Mouse (Mus musculus) spleen, adult 2 months (tissue): ENCODE measurements around the gene Tmem51. TPM values are rescaled to one million over a fixed set of nuclear protein-coding genes. Genes with fewer than 3 reads are reported as not detected.
A peak's percentile ranks its signal among the peaks of the same experiment; 100 is the strongest.

Experiments used
- DNase-seq, 2 experiments: peaks; one replicate each; pipeline versions ENCODE4 v3.0.0 to v3.0.0-alpha.2; 2012 to 2021; ENCODE audit warnings: low spot score in 2 of 2, low read depth in 1 of 2
- H3K27ac ChIP-seq: fragments of 200-500 bp; 2 replicates; pipeline ENCODE4 v1.5.1; 2012; ENCODE audit warnings: low read length, inconsistent platforms; ENCODE audit not compliant: insufficient read depth
- H3K27me3 ChIP-seq: fragments of 200-500 bp; 2 replicates; pipeline ENCODE4 v1.6.1; 2012; ENCODE audit warnings: mild to moderate bottlenecking, moderate library complexity, low read length, inconsistent platforms; ENCODE audit not compliant: control insufficient read depth, insufficient read depth
- H3K36me3 ChIP-seq: fragments of 200-500 bp; 2 replicates; pipeline ENCODE4 v1.6.1; 2012; ENCODE audit warnings: mild to moderate bottlenecking, low read length, inconsistent platforms; ENCODE audit not compliant: control insufficient read depth, insufficient read depth
- H3K4me1 ChIP-seq: fragments of 200-500 bp; 2 replicates; pipeline ENCODE4 v1.6.1; 2011; ENCODE audit warnings: inconsistent platforms; ENCODE audit not compliant: control insufficient read depth, insufficient read depth, insufficient read length
- H3K4me3 ChIP-seq: fragments of 200-500 bp; 2 replicates; pipeline ENCODE4 v1.5.1; 2011; ENCODE audit warnings: mild to moderate bottlenecking, inconsistent platforms; ENCODE audit not compliant: insufficient read depth, insufficient read length; ENCODE audit errors: extremely low read depth
- CTCF ChIP-seq: fragments of 200-500 bp; IDR thresholded peaks from 2 replicates; pipeline ENCODE4 v1.5.1; 2011; ENCODE audit warnings: mild to moderate bottlenecking, inconsistent platforms; ENCODE audit not compliant: insufficient read depth, insufficient read length, insufficient replicate concordance; ENCODE audit errors: extremely low read depth
- POLR2A ChIP-seq: fragments of 200-500 bp; IDR thresholded peaks from 2 replicates; pipeline ENCODE4 v1.6.1; 2011; ENCODE audit warnings: low read depth, low read length, inconsistent platforms
- WGBS: fragments of 180-500 bp; shearing (Covaris S2); methylation state at CpG from one replicate; pipeline ENCODE4 v1.1.7; 2018; 5-methylcytosine and 5-hydroxymethylcytosine counted together
- polyA plus RNA-seq: library from polyadenylated mRNA; depleted of rRNA; stranded (reverse); fragments of >200 nt; gene quantifications from 2 replicates; pipeline ENCODE4 v1.2.3, GENCODE M21; 2012

Gene Tmem51
- polyA plus RNA-seq, 1 experiment, result 21.0 TPM

- Histone ChIP-seq H3K4me3 (no peak overlapping the region), H3K4me1 (no peaks in the 10 kb centered on the region), H3K27me3 (no peaks in the 10 kb centered on the region), H3K27ac (no peak overlapping the region), H3K36me3 (no peaks in the 10 kb centered on the region)
- WGBS, result 97% methylated on average over 2 of the region's 2 CpGs
- no peak for TF ChIP-seq CTCF
- no peak for TF ChIP-seq POLR2A
- DNase-seq, result no peak
These were observed 59.6 kb downstream of the Tmem51 start for GRCm38 (mm10) chr4:142024536-142024935.

- no peak overlapping the region for H3K4me3 ChIP-seq
- H3K27me3 ChIP-seq, result no peaks in the 10 kb centered on the region
- TF ChIP-seq CTCF, result no peak
- TF ChIP-seq POLR2A, result no peak
- H3K36me3 ChIP-seq, result no peaks in the 10 kb centered on the region
- H3K27ac ChIP-seq, result no peak overlapping the region
- no peak for DNase-seq
- 53% methylated on average over 4 of the region's 4 CpGs for WGBS
- no peaks in the 10 kb centered on the region for H3K4me1 ChIP-seq
These were observed 60.9 kb downstream of the Tmem51 start for GRCm38 (mm10) chr4:142023166-142023565.

GRCm38 (mm10) chr4:142017686-142018085, 66.4 kb downstream of the Tmem51 start:
- TF ChIP-seq CTCF (no peak), POLR2A (no peak)

GRCm38 (mm10) chr4:142014659-142015608, 69.2 kb downstream of the Tmem51 start, which contains the start of gene Fhad1:
Gene Fhad1, minus strand, starts transcription at chr4:142015082.
- Histone ChIP-seq H3K4me3 (peak within 1 kb of the TSS; percentile 29; the same call in 1 of the 2 replicates), H3K27me3 (0 out of 2 replicates have a peak, but pooled peaks cover 5% of the 10 kb centered on the region), H3K36me3 (no peaks in the 10 kb centered on the region), H3K27ac (no peak within 1 kb of the TSS), H3K4me1 (peaks cover 11% of the 10 kb centered on the region)
- WGBS, result 4% methylated on average over 44 of the region's 46 CpGs
- DNase-seq, result peak; percentile 28 to 32
- no peak for TF ChIP-seq POLR2A
- TF ChIP-seq CTCF, result no peak

More at GRCm38 (mm10) chr4:142017686-142018085, 66.4 kb downstream of the Tmem51 start:
- peak in 1 of 2 experiments; percentile 29 for DNase-seq
- H3K4me3 ChIP-seq, result no peak overlapping the region
- no peaks in the 10 kb centered on the region for H3K36me3 ChIP-seq
- H3K4me1 ChIP-seq, result peaks cover 11% of the 10 kb centered on the region
- H3K27me3 ChIP-seq, result 0 out of 2 replicates have a peak, but pooled peaks cover 5% of the 10 kb centered on the region
- no peak overlapping the region for H3K27ac ChIP-seq
- 24% methylated on average over 15 of the region's 15 CpGs for WGBS

- no peak for DNase-seq
- Histone ChIP-seq H3K27me3 (0 out of 2 replicates have a peak, but pooled peaks cover 5% of the 10 kb centered on the region), H3K27ac (no peak overlapping the region), H3K36me3 (no peaks in the 10 kb centered on the region), H3K4me1 (peaks cover 8% of the 10 kb centered on the region), H3K4me3 (no peak overlapping the region)
- no peak for TF ChIP-seq POLR2A
- TF ChIP-seq CTCF, result no peak
- 93% methylated on average over 13 of the region's 13 CpGs for WGBS
These were observed 72.9 kb downstream of the Tmem51 start for GRCm38 (mm10) chr4:142011236-142011635.

GRCm38 (mm10) chr4:142010441-142010840, 73.7 kb downstream of the Tmem51 start:
- WGBS, result 16% methylated on average over 7 of the region's 7 CpGs
- Histone ChIP-seq H3K4me3 (no peak overlapping the region), H3K27ac (no peak overlapping the region), H3K36me3 (no peaks in the 10 kb centered on the region), H3K4me1 (peaks cover 6% of the 10 kb centered on the region), H3K27me3 (0 out of 2 replicates have a peak, but pooled peaks cover 5% of the 10 kb centered on the region)
- TF ChIP-seq CTCF, result no peak
- no peak for TF ChIP-seq POLR2A
- no peak for DNase-seq
